Mouse (Mus musculus) thymus, adult 18-20 months (tissue): ENCODE results near the gene Samd4.

Experiments
- DNase-seq, 2 experiments: peaks; one replicate each; pipeline ENCODE4 v3.0.0; 2022; ENCODE audit warnings: mixed read lengths in 2 of 2

Samd4 gene

DNA sequence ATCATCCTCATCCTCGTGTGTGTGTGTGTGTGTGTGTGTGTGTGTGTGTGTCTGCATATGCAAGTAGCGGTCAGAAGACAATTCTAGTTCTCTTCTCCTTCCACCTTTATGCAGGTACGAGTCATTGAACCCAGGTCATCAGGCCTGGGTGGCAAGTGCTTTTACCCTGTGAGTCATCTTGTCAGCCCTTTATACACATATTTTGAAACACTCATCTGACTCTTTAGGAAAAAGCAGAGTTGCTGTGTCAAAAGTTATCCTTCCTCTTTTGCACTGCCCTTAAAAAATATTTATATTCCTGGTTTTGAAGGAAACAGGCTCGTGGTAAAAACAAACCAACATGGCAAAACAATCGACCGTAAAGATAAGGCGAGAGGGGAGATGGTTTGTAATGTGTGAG, 29.8 kb downstream of the Samd4 start:
- DNase-seq: no peak

DNA sequence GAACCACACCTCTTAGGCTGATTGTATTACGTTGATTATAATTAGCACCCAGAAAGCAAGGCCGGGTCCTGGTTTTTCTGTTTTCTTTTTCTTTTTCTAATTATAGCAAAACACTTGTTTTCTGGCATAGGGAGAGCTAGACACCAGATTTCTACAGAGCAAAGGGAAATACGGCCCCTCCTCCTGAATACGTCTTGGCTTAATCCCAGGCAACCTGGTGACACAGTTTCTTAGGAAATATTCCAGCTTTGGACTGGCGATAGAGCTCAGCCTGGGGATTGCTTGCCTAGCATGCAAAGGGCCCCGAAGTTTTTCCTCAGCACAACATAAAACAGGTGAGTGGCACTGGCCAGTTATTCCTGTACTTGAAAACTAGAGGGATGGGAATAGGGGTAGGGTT, 31.7 kb downstream of the Samd4 start:
- DNase-seq: no peak

DNA sequence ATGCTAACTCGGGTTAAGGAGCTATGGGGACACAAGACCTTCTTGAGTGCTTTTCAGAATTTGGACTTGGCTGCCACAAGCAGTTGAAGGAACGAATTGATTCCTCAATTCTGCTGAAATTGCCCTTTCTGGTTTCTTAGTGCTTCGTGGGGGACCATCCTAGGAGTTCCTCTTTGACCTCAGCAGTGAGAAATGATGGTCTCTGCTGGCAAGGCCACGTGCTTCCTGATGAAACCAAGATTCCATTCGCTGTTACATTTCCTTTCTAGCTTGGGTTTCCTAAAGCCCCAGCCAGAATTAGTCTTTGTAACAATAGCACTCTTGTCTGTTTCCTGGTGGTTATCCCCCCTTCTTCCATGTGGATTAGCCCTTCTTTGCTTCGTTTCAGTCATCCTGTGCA, 32.9 kb downstream of the Samd4 start:
- DNase-seq: no peak

DNA sequence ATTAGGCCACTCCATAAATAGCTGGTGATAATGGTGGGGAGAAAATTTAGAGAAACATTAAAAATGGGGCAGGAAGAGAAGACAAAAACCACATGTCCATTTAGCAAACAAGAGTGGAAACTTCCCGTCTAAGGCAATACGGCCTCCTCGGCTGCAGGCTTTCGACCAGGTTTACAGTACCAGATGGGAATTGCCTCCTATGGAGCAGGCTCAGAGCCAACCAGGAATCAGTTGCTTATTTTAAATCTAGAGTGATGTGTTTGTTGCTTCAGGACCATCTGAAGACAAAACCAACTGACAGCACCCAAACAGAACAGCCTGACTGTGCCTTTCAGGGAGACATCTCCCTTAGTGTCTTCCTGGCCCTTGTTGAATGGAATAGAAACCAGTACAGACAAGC, 33.9 kb downstream of the Samd4 start:
- no peak for DNase-seq

DNA sequence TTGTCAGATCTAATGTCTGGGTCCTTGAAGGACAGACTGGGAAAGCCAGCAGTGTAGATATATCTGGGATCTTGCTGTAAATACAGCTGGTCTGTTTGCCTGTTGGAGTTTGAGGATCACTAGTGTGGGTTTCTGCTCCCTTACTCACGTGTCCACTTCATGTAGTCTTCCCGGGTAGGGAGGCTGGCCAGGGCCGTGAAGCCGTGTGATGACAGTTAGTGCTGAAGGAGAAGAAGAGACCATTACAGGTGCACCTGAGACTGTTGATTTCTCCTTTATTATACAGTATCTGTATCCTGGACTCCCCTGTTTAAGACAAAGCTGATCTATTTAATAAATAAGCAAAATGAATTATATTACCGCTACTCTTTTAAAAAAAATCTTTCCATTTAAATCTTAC, 34.5 kb downstream of the Samd4 start:
- no peak for DNase-seq

DNA sequence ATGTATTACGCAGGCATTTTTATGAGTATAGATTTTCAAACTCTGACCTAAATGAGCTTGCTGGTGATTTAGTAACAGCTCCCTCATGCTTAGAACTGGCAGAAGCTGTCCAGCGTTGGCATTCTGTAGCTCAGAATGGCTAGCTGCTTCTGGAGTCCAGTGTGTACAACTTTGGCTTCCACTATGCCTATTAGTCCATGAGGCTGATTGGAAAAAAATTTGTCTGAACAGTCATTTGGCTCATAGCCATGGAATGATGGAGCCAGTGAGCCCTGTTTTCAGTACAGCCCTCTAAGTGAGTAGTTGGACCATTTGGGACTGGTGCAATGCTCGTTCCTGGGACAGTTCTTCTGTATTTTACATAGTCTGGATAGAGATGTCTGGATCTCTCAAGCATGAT, 34.9 kb downstream of the Samd4 start:
- DNase-seq: no peak

DNA sequence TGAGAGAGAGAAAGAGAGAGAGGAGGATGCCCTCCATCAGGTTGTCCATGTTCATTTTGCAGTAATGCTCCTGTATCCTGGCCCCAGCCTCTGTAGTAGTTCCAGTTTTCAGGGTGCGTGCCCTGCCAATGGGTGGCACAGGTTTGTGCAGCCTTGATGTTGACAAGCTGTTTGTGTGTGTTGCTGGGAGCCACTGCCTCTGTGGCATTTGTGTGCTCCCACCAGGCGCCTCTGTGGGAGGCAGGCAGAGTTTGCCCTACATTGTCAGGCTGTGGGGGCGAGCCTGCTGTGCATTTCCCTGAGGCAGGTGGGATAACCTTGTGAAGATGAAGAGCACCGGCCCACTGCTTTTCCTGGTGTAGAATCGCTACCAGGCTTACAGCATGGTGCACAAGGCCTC, 37.8 kb downstream of the Samd4 start:
- no peak for DNase-seq

DNA sequence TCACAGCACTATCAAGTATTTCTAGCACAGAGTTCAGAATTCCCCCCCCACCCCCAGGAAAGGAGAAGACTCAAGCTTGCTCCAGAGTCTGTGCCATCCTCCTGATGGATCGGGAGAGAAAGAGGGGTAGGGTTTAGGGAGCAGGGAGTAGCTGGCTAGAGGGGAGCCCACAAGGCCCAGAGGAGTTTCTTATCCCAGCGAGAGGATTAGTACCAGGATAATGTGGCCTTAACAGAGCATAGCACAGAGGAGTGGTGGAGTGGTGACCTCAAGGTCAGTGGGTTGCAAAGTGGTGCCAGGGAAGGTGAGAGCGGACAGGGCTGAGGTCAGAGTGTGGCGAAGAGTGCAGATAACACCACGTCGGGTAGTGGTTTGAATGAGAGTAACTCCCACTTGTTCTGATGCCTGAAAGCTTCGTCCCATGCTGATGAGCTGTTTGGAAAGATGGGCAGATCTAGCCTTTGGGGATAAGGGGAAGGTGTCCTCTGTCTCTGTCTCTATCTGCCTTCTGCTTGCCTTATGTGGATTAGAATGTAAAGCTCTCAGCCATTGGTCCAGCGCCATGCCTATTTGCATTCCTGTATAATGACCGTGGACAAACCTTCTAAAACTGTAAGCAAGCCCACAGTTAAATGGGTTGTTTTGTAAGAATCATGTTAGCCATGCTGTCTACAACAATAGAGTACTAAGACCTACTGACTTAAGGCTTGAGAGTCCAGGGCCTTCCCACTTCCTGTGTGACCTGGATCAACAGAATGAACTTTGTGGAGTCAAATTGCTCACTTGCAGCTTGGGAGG, 38.7 kb downstream of the Samd4 start:
- DNase-seq: no peak

DNA sequence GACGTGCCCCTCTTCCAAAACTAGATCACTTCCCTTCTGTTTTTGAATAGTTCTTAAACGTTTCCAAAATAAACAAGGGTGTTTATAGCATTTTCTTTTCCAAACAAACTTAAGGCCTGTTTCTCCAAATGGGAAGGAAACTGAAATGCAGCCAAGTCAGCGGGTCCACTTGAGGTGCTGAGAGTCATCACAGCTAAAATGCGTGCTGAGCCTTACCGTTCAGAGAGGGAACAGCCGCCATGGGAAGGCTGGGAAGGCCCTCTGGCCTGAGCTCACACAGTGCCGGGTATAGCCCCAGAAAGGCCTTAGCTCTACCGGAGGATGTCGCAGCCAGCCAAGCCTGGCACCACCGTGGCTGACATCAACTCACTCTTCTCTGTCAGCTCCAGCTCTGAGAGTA, 41.3 kb downstream of the Samd4 start:
- DNase-seq: no peak

DNA sequence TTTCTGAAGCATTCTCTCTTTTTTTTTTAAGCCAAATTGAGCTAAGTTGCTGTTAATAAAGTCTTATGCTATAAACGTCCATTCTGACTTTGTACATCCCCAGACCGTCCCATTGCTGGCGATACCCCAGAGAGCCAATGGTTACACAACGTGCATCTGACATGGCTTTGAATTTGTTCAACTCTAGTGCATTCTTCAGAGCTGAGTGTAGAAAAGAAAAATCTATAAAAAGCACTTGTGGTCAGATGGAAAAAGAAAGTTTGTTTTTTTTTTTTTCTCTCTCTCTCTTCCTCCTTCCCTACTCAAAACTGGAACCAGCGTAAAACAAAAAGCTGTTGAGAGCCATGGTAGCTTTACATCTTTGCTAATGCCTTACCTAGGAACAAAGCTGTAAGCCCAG, 41.8 kb downstream of the Samd4 start:
- no peak for DNase-seq

DNA sequence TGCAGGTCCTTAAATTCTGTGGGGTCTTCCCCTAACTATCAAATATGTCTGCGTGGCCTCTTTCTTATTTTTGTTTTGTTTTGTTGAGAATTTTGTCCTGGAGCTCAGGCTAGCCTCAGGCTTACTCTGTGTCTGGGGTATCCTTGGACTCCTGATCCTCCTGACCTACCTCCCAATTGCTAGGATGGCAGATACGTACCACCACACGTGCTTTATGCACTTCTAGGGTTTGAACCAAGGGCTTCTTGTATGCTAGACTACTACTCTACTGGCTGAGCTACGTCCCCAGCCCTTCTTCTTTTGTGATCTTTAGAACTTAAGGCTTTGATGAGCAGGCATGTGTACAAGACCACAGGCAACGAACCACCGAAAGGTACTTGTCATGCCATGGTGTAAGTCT, 45.9 kb downstream of the Samd4 start:
- no peak for DNase-seq

DNA sequence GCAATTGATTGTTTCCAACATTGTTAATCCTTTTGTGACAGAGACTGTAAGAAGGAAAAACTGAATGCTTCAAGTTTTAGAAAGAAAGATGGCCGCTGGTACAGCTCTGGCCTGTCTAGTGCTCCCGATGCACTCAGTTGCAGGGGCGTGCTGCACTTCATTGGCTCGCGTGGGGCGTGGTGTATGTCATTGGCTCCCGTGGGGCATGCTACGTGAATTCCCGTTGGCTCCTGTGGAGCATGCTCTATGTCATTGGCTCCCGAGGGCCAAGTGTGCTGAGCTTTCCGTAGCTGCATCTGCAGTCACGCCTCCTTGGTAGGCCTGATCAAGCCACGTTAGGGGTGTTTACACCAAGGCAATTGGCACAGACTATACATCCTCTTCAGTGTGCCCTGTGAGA, 49.5 kb downstream of the Samd4 start:
- no peak for DNase-seq

DNA sequence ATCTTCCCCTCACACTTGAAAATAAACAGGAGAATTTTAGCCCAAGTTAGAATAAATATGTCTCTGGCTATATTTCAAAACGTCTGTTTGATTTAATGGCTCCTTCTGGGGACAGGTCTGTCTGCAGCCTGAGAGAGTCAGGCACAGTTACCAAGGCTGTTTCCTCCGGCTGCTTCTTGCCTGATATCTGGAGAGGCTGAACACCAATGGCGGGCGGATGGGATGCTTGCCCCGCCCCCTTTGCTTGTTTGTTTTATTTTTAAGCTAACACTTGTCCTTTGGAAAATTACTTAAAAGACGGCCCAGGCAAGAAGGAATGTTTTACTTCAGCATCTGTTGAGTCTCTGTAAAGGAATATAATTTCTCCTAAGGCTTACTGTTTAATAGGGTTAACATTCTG, 50.1 kb downstream of the Samd4 start:
- DNase-seq: no peak

DNA sequence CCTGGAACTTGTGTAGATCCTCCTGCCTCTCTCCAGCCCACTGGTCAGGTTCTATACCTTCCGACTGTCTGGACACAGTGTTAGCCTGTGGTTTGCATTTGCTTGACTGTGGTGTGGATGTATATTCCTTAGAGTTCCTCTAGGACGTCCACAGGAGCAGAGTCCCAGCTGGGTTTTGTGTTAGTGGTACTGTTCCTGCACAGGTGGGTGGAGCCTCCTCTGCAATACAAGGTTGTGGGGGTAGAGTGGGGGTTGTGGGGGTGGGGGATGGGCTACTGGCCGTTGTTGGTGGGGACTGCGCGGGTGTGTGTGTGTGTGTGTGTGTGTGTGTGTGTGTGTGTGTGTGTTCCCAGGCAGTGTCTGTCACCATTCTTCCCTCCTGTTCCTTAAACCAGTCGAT, 58.4 kb downstream of the Samd4 start:
- DNase-seq: no peak

DNA sequence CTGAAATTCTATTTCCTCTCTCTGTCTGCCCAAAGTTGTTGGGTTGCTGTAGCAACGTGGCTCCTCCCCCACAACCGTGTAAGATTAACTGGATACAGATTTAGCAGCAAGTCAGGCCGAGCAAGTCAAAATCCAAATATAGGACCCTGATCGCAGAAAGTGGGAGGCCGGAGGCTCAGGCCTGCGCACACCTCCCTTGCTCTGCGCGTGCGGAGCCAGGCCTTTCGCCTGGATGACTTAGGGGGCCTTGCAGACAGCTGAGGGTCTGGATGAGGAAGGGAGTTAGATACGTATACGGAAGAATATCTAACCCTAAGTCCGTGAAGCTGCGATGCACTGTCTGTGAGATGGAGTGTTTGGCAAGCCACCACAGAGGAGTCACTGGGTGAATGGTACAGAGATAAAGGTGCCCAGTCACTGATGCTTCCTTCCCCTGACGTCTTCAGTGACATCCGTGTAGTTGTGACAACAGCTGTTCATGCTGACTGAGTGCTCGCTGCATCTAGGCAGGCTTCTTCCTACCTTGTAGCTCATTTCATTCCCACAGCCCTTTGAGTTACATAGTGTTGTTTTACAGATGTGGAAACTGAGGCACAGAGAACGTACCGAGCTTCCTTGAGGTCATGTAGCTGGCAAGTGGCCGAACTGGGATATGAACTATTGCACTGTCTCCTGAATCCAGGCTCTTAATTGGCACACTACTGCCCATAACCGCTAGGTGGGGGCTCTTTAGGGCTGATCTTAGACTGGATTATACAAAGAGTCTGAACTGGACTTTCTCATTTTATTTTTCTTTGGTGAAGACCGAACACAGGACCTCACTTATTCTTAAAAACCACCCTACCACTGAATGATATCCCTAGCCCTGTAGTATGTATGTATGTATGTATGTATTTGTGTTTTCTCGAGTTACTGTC, 59.5 kb downstream of the Samd4 start:
- DNase-seq: no peak

DNA sequence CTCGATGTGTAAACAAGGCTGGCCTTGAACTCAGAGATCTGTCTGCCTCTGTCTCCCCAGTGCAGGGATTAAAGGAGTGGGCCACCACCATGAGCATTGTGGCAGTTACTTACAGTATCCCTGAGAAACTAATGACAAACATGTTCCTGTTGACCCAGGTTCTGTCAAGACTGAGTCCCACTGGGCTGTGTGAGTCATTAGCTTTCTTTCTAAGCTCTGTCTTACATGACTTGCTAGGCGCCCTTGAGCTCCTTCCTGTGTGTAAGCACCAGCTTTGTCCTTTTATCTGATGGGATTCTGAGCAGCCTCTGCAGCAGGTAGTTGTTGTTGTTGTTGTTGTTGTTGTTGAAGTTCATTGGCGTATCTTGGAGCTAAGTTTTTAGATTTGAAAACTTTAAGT, 61.8 kb downstream of the Samd4 start:
- DNase-seq: no peak

DNA sequence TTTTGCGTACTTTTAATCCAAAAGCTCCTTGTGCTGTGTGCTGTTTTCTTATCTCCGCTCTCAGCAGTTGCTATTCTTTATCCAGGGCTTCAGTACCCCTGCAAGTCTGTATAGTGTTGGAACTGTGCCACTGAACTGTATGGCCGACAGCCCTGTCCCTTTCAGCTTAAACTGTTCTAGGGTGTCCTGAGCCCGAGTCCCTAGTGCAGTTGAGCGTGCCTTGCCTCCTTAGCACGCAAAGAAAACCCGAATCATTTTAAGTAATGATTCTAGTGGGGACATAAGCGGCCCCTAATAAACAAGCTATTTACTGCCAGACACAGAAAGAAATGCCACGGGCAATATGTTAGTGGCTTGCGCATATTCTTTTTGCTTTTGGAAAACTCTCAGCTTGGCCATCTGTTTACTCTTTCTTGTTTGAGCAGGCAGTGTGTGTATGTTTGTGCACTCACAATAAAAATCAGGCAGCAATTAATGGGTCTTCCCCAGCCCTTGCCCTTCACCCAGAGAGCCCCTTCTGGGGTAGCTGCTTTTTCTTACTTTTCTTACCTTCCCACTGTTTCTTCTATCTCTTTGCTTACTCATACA, 63.3 kb downstream of the Samd4 start:
- no peak for DNase-seq

DNA sequence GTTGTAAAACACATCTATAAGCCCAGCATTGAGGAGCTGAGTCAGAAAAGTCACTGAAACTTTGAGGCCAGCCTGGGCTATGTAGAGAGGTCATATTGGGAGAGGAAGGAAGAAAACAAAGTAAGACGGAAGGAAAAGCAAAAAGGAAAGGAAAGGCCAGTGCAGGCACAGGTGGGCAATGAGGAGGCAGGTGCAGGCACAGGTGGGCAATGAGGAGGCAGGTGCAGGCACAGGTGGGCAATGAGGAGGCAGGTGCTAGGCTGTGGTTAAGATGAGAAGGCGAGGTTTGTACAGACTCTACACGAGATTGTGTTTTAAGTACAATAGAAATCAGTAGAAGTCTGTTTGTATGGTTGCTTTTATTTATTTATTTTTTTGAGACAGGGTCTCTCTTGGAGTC, 65.0 kb downstream of the Samd4 start:
- DNase-seq: no peak

DNA sequence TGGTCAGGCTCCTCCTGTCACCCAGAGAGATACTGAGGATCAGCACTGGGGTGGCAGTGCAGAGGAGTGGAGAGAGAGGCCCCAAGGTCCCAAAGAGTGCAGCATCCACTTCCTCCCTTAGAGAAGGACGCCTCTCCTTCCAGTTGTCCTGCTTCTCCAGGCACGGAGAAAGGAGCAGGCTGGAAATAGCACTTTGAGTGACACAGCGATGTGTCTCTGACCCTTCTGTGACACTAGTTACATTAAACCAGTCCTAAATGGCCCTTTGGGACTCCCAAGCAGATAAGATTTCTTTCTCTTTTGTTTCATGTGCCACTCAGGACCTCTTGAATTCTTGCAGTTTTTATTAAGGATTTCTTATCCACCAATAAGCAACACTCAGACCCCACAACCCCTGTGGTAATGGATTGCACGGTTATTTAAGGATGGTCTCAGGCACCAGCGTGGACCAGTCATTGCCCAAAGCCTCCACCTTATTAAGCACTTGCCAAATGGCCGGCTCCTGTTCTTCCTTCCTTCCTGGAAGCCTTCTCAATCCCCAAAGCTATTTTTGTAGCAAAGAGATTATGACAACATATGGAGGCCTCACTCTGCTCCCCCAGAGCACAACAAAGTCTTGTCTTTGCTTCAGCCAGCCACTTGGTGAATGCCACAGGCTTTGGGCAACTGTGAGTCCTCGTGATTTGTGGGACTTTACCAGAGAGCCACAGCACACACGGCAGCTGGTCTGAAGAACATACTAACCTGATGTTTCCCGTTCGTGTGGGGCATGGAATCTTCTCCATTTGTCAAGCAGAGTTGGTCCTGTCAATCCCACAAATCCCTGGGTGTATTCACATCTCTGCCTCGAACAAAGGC, 68.1 kb downstream of the Samd4 start:
- no peak for DNase-seq

DNA sequence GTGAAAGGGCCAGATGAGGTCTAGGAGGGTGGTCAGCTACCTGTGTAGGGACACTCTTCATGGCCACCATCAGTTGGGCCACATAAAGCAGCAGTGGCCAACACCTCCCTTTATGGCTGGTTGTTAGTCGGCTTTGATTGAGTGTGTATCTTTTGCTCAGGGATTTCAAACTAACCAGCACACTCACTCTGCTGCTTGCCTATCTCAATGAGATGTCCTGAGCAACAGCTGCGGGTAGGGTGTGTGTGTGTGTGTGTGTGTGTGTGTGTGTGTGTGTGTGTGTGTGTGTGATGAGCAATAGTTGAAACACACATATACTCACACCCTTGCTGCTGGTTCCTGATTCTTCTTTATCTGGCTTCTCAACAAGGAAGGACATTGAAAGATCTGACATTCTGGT, 69.6 kb downstream of the Samd4 start:
- DNase-seq: no peak

DNA sequence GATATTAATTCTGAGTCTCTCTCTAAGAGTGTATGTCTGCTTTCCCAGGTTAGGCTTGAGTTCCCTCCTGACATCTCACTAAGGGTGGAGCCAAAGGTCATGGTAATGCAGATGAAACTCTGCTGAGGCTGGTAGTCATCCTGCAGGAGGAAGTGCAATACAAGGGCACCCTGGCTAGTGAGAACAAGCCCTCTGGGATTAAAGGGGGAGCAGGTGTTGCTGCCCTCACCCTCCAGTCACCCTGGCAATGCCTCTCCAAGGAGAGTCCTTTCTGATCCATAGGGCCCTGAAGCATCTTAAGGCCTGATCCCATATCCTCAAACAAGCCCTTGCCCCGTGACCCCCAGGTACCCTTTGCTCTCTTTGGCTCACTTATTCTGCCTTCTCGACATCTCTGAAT, 72.5 kb downstream of the Samd4 start:
- no peak for DNase-seq

DNA sequence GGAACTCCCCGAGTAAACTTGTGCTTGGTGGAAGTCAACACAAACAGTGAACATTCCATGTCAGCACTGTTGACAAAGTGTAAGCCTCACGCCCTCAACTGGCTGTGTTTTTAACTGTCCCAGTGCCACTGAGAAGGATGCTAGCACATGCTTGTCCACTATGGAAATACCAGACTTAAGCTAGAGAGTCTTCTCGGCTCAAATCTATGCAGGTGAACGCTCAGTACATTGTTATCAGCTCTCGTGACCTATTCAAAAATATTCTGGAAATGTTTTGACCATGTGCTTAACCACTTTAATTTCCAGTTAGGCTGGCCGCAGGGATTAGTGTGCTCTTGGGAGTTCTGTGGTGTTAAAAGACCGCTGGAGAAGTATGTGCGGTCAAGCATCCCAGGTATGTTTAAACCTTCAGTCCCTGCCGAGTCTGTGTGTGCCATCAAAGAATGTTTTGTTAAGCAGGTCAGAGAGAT, 73.0 kb downstream of the Samd4 start:
- no peak for DNase-seq

DNA sequence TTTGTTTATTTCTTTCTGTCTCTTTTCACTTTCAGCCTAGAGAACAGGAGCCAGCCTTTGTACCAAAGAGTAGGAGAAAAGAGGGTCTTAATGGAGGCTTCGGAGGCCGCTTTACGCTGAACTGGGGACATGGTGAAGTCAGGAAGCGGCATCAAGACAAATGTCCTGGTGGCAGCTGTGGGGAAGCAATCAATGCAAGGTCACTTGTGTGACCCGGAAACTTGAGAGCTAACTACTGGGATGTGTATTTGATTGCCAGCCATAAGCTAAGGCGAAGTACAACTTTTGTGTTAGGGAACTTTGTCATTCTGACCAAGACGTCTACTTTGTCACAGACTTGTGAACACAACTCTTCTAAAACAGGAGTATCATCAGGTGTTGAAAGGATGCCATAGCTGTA, 73.5 kb downstream of the Samd4 start:
- no peak for DNase-seq
